In genomic region chr8:11564721-11565120, GRCm38 (mm10) we compare ENCODE assay signal across 16 mouse cellular contexts.
"Had no signal": no experiment of that assay in that cellular context is flagged by ENCODE, and none has a peak within 500 bp of the region (broad histone marks: within the 10 kb centered on the region; RNA-seq: fewer than 3 reads in every experiment).

No protein-coding gene starts in this region.

- H3K9ac ChIP-seq: liver, embryonic 14.5 days; lung, embryonic 14.5 days; midbrain, embryonic 13.5 days; midbrain, embryonic 15.5 days; neural tube, embryonic 13.5 days; neural tube, embryonic 15.5 days; stomach, embryonic 15.5 days had no signal

- H3K27me3 ChIP-seq: megakaryocyte, embryonic 14.5 days; midbrain, embryonic 13.5 days; midbrain, embryonic 15.5 days; neural tube, embryonic 13.5 days; neural tube, embryonic 15.5 days; stomach, embryonic 15.5 days had no signal

- H3K4me3 ChIP-seq: megakaryocyte, embryonic 14.5 days; midbrain, embryonic 13.5 days; midbrain, embryonic 15.5 days; neural tube, embryonic 13.5 days; neural tube, embryonic 15.5 days; stomach, embryonic 15.5 days had no signal

- DNase-seq: lung, adult 18-20 months; lung, embryonic 14.5 days; lung, postnatal 10 days; lung, postnatal 4 days; right cerebral cortex, postnatal 14 days; thymus, adult 2 months; thymus, postnatal 14 days; thymus, postnatal 36 days had no signal

- H3K4me2 ChIP-seq: lung, embryonic 14.5 days; midbrain, embryonic 11.5 days; midbrain, embryonic 13.5 days; midbrain, embryonic 15.5 days; neural tube, embryonic 13.5 days; neural tube, embryonic 15.5 days; stomach, embryonic 15.5 days had no signal

- H3K27ac ChIP-seq: liver, embryonic 14.5 days; midbrain, embryonic 13.5 days; midbrain, embryonic 15.5 days; neural tube, embryonic 13.5 days; neural tube, embryonic 15.5 days; stomach, embryonic 15.5 days had no signal

- ATAC-seq: midbrain, embryonic 13.5 days; midbrain, embryonic 15.5 days had no signal

- H3K9me3 ChIP-seq: midbrain, embryonic 13.5 days; midbrain, embryonic 15.5 days; neural tube, embryonic 13.5 days; neural tube, embryonic 15.5 days; stomach, embryonic 15.5 days had no signal
